Mouse (Mus musculus) embryonic facial prominence, embryonic 13.5 days (tissue): ENCODE results near the gene H2afj. TPM values are rescaled to one million over a fixed set of nuclear protein-coding genes. Genes with fewer than 3 reads are reported as not detected.

Experiments
- microRNA-seq: library from miRNA; unstranded; fragments of <30 nt; microRNA quantifications from one replicate; pipeline ENCODE4, GENCODE M21; 2016
- polyA plus RNA-seq: library from polyadenylated mRNA; unstranded; fragments of >200 nt; fragmentation: Nextera tagmentation; extraction: Ambion mirVana; gene quantifications from 2 replicates; pipeline ENCODE4 v1.2.1, GENCODE M21; 2015

H2afj gene
- polyA plus RNA-seq, 1 experiment from 2014 or later: 120 TPM

Small RNAs within 50 kb of the gene (microRNA-seq; reads per million reads assigned to microRNA genes)
- not detected for gene Gm44364

Other genes with a start within 250 kb of the H2afj start
- 6.4 and 9.9 TPM in 2 replicates for gene Plbd1, start 146.3 kb upstream of the H2afj start, polyA plus RNA-seq
- gene Gucy2c, start 26.5 kb upstream of the H2afj start, polyA plus RNA-seq: 0.36 TPM in 1 of 2 replicates, not detected in the other
- 0.80 and 0.99 TPM in 2 replicates for gene Hist4h4, start 3.8 kb upstream of the H2afj start, polyA plus RNA-seq
- gene BC049715, start 19.4 kb downstream of the H2afj start, polyA plus RNA-seq: 2.2 and 4.3 TPM in 2 replicates
- gene Wbp11, start 20.0 kb downstream of the H2afj start, polyA plus RNA-seq: 110 and 112 TPM in 2 replicates
- gene Smco3, start 27.2 kb downstream of the H2afj start, polyA plus RNA-seq: 0.98 and 2.6 TPM in 2 replicates
- gene Art4, start 49.5 kb downstream of the H2afj start, polyA plus RNA-seq: 2.8 and 3.1 TPM in 2 replicates
- 101 and 192 TPM in 2 replicates for gene Mgp, start 67.6 kb downstream of the H2afj start, polyA plus RNA-seq
- 0.30 TPM in 1 of 2 replicates, not detected in the other for gene Erp27, start 113.9 kb downstream of the H2afj start, polyA plus RNA-seq
- gene Pde6h, start 115.6 kb downstream of the H2afj start, polyA plus RNA-seq: 0.30 TPM in 1 of 2 replicates, not detected in the other
- gene Arhgdib, start 133.7 kb downstream of the H2afj start, polyA plus RNA-seq: 85.4 and 93.8 TPM in 2 replicates